Mouse (Mus musculus) E14TG2a.4 (cell line): Measurements from ENCODE around the gene Mmrn1.

Experiments used
- CTCF ChIP-seq: conservative IDR thresholded peaks from 2 replicates; pipeline ENCODE4 v1.5.1; 2014; ENCODE audit warnings: low read length
- NANOG ChIP-seq: IDR thresholded peaks from 2 replicates; pipeline ENCODE4 v1.6.1; 2014; ENCODE audit warnings: borderline replicate concordance, low read length, mixed read lengths

DNA sequence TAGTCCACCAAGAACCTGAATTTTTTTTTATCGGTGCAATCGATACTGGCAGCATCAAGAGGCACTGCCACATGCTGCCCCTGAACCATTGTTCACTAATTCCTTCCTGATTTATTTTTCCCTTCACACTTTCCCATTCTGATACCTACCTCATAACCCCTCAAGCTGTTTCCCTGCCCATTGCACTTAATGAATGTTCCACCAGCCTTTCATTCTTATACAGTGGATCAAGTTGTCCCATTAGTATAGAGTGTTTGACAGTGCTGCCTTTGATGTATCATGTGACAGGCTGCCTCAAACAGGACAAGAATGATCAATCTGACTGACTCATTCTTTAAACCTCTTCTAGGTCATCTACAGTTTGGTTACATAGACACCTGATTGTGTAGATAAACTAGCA, 37.9 kb downstream of the Mmrn1 start:
- TF ChIP-seq CTCF (no peak), NANOG (no peak)
